Mouse (Mus musculus) heart, embryonic 12.5 days (tissue): ENCODE data around the gene Elmo1. TPM values are rescaled to one million over a fixed set of nuclear protein-coding genes. Genes with fewer than 3 reads are reported as not detected.
A peak's percentile ranks its signal among the peaks of the same experiment; 100 is the strongest.

ENCODE experiments used
- ATAC-seq: fragments of 200-750 bp; cut with Nextera tagmentation; 2 replicates; pipeline ENCODE4 v1.8.0; 2017; ENCODE audit warnings: moderate TSS enrichment, moderate library complexity; ENCODE audit not compliant: insufficient number of reproducible peaks, low FRiP score
- H3K27ac ChIP-seq: fragments of 300-500 bp; sonication (generic); 2 replicates; pipeline ENCODE4 v1.5.1; 2016; ENCODE audit warnings: mild to moderate bottlenecking, moderate library complexity; ENCODE audit not compliant: poor library complexity, severe bottlenecking
- H3K27me3 ChIP-seq: fragments of 300-500 bp; sonication (generic); replicated peaks from 2 replicates; pipeline ENCODE4 v1.6.1; 2016; ENCODE audit warnings: mild to moderate bottlenecking, moderate library complexity
- H3K36me3 ChIP-seq: fragments of 300-500 bp; sonication (generic); 2 replicates; pipeline ENCODE4 v1.6.1; 2016; ENCODE audit warnings: mild to moderate bottlenecking, moderate library complexity
- H3K4me1 ChIP-seq: fragments of 300-500 bp; sonication (generic); replicated peaks from 2 replicates; pipeline ENCODE4 v1.6.1; 2016; ENCODE audit warnings: mild to moderate bottlenecking
- H3K4me2 ChIP-seq: fragments of 300-500 bp; sonication (generic); 2 replicates; pipeline ENCODE4 v1.6.1; 2016; ENCODE audit warnings: mild to moderate bottlenecking, moderate library complexity
- H3K4me3 ChIP-seq: fragments of 300-500 bp; sonication (generic); 2 replicates; pipeline ENCODE4 v1.5.1; 2016; ENCODE audit warnings: mild to moderate bottlenecking
- H3K9ac ChIP-seq: fragments of 300-500 bp; sonication (generic); 2 replicates; pipeline ENCODE4 v1.6.1; 2016; ENCODE audit warnings: mild to moderate bottlenecking, moderate library complexity
- H3K9me3 ChIP-seq: fragments of 300-500 bp; sonication (generic); replicated peaks from 2 replicates; pipeline ENCODE4 v1.6.1; 2016; ENCODE audit warnings: mild to moderate bottlenecking, moderate library complexity
- WGBS: fragments of 180-500 bp; shearing (Covaris S2); methylation state at CpG from one replicate; pipeline ENCODE4 v1.1.7; 2016; 5-methylcytosine and 5-hydroxymethylcytosine counted together
- polyA plus RNA-seq: library from polyadenylated mRNA; unstranded; fragments of >200 nt; fragmentation: Nextera tagmentation; extraction: Ambion mirVana; gene quantifications from 2 replicates; pipeline ENCODE4 v1.2.1, GENCODE M21; 2016

The Elmo1 gene
- polyA plus RNA-seq, 1 experiment from 2014 or later, result 8.8 TPM

DNA sequence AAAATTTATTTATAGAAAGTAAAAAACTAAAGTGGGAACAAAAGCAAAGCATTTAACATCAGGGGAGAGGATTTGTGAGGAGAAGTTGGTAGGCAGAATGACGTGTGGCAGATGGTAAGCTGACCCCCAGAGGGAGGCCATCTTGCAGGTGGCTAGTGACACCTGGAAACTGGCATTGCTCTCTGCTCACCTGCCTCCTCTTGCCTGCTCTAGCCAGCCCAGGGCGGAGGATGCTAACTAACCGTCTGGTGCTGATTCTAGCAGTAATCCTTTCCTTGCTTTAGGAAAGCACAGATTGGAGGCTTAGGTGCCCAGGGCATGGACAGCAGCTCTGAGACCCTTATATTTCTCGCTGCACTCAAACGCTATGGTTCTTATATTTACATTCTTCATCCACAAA lies 29.4 kb upstream of the Elmo1 start:
- H3K9me3 ChIP-seq, result no peaks in the 10 kb centered on the region
- no peaks in the 10 kb centered on the region for H3K36me3 ChIP-seq
- 76% methylated on average over 5 of the region's 5 CpGs for WGBS
- H3K27ac ChIP-seq, result no peak overlapping the region
- H3K4me3 ChIP-seq, result no peak overlapping the region
- H3K9ac ChIP-seq, result no peak overlapping the region
- H3K4me2 ChIP-seq, result no peak overlapping the region
- H3K4me1 ChIP-seq, result no peaks in the 10 kb centered on the region
- no peaks in the 10 kb centered on the region for H3K27me3 ChIP-seq
- ATAC-seq, result no peak

DNA sequence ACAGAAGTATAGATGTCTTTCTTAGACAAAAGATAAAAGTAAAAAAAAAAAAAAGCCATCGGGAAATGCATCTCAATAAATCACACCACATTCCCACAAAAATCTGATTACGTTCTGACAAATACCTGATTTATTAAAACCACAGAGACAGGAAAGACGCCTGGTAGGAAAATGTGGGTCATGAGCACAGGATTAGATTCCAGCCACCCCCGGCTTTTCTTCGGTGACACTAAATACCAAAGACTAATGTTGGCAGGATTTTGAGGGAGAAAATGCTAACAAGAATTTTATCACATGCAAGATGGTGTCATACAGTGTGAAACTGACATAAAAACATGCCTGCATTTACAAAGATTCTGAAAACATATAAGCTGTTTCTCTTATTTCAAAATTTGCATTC lies 27.1 kb upstream of the Elmo1 start:
- H3K4me1 ChIP-seq, result no peaks in the 10 kb centered on the region

GRCm38 (mm10) chr13:20072043-20072442 lies 18.4 kb upstream of the Elmo1 start:
- Histone ChIP-seq H3K4me1 (no peaks in the 10 kb centered on the region), H3K9ac (no peak overlapping the region), H3K4me2 (no peak overlapping the region), H3K9me3 (no peaks in the 10 kb centered on the region), H3K4me3 (no peak overlapping the region), H3K36me3 (no peaks in the 10 kb centered on the region), H3K27ac (no peak overlapping the region), H3K27me3 (no peaks in the 10 kb centered on the region)
- ATAC-seq, result no peak

More for the DNA sequence above, 27.1 kb upstream of the Elmo1 start:
- Histone ChIP-seq H3K9ac (no peak overlapping the region), H3K27me3 (no peaks in the 10 kb centered on the region), H3K27ac (no peak overlapping the region), H3K36me3 (no peaks in the 10 kb centered on the region), H3K9me3 (no peaks in the 10 kb centered on the region), H3K4me3 (no peak overlapping the region), H3K4me2 (no peak overlapping the region)
- ATAC-seq, result no peak
- WGBS, result 73% methylated on average over 5 of the region's 5 CpGs

- Histone ChIP-seq H3K9ac (no peak overlapping the region), H3K4me2 (no peak overlapping the region), H3K27ac (no peak overlapping the region), H3K4me1 (no peaks in the 10 kb centered on the region), H3K9me3 (no peaks in the 10 kb centered on the region), H3K4me3 (no peak overlapping the region), H3K27me3 (no peaks in the 10 kb centered on the region), H3K36me3 (no peaks in the 10 kb centered on the region)
- 63% methylated on average over 5 of the region's 5 CpGs for WGBS
- ATAC-seq, result no peak
Measured at GRCm38 (mm10) chr13:20072994-20073393, 17.4 kb upstream of the Elmo1 start.

DNA sequence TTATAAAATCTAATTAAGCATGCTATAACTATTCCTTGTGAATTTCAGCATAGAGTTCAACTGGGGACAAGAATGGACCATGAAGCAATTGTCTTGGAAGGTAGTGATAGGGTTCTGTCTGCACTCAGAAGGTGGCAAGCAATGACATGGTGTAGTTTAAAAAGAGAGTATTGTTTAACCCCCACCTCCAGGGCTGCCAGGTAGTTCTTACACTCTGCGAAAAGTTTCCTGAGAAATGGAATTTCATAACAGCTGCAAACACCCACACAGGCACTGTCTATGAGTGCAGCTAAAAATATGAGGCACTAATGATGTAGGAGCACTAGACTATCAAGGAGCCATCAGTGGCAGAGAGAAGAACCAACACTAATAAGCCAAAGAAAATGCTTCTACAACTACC lies 13.9 kb upstream of the Elmo1 start:
- ATAC-seq, result no peak

GRCm38 (mm10) chr13:20077237-20077636 lies 13.2 kb upstream of the Elmo1 start:
- H3K27ac ChIP-seq, result no peak overlapping the region
- WGBS, result 75% methylated on average over 3 of the region's 3 CpGs
- H3K4me2 ChIP-seq, result no peak overlapping the region
- no peaks in the 10 kb centered on the region; the same call in 1 of the 2 replicates for H3K9me3 ChIP-seq
- no peaks in the 10 kb centered on the region for H3K27me3 ChIP-seq
- no peak overlapping the region for H3K9ac ChIP-seq
- no peak overlapping the region for H3K4me3 ChIP-seq
- no peaks in the 10 kb centered on the region for H3K4me1 ChIP-seq
- H3K36me3 ChIP-seq, result no peaks in the 10 kb centered on the region
- no peak for ATAC-seq

More for the DNA sequence above, 13.9 kb upstream of the Elmo1 start:
- H3K9ac ChIP-seq, result no peak overlapping the region
- no peaks in the 10 kb centered on the region; the same call in 1 of the 2 replicates for H3K9me3 ChIP-seq
- no peak overlapping the region for H3K4me2 ChIP-seq
- WGBS, result 74% methylated on average over 1 of the region's 1 CpGs
- no peaks in the 10 kb centered on the region for H3K27me3 ChIP-seq
- H3K4me3 ChIP-seq, result no peak overlapping the region
- H3K27ac ChIP-seq, result no peak overlapping the region
- H3K4me1 ChIP-seq, result no peaks in the 10 kb centered on the region
- H3K36me3 ChIP-seq, result no peaks in the 10 kb centered on the region

DNA sequence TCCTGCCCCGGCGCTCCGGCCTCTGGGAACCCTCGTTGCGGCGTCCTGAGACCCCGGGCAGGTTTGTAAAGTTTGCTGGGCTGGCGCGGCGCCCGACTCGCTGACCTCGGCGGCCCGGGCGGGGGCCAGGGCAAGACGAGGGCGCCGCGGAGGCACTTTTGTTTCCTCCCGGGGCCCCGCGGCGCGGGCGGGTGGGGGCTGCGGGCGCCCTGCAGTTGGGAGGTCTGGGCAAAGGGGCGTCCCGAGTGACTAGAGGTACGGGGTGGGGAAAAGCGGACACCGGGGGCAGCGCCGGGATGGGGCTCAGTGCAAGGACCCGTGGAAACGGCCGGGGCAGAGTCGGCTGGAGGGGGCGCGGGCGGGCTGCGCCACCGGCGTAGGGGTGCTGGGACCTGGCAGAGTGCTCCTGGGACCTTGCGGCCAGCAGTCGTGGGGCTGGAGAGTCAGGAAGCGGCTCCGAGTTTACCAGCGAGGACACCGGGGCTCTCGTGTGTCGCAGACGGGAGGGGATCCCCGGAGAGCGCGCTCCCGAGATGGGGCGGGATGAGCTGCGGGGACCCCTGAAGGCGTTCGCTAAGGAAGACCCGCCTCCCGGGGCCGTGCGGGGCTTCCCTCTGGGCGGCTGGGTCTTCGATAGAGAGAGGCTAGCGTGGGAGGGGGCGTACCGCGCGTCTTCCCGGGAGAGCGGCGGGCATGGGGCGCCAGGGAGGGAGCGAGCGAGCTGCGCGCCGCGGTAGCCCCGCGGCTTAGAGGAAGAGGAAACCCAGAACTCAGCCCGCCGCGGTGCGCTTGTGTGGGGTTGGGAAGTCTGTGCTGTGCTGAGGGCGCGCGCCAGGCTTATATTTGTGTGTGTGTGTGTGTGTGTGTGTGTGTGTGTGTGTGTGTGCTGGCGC lies 561 bp downstream of the Elmo1 start:
- WGBS, result under 1% methylated on average over 91 of the region's 93 CpGs
- peak; percentile 70 for ATAC-seq

DNA sequence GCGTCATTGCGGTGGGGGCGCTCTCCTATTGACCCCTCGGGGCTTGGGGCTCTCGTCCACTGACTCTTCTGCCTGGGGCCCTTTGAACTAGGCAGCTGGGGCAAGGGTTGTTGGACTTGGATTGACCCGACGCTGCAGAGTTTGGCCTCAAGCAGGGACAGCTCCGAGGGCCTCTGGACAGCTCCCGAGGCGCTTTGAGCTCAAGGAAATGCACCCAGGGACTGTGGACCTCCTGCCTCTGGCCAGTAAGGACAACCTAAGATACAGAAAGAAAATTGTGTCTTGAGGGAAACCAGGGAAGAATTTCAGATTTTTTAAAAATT lies 1.2 kb downstream of the Elmo1 start:
- 0 out of 2 replicates have a peak overlapping the region, but pooled peaks have one; percentile 61 for H3K27ac ChIP-seq
- peaks cover 12% of the 10 kb centered on the region for H3K4me1 ChIP-seq
- peaks cover 3% of the 10 kb centered on the region; the same call in 1 of the 2 replicates for H3K9me3 ChIP-seq
- peak overlapping the region; percentile 81 for H3K4me3 ChIP-seq
- peak overlapping the region; percentile 74; the same call in 1 of the 2 replicates for H3K9ac ChIP-seq
- H3K4me2 ChIP-seq, result peak overlapping the region; percentile 90
- H3K27me3 ChIP-seq, result 0 out of 2 replicates have a peak, but pooled peaks cover 3% of the 10 kb centered on the region
- WGBS, result 3% methylated on average over 10 of the region's 10 CpGs
- H3K36me3 ChIP-seq, result no peaks in the 10 kb centered on the region
- 0 out of 2 replicates have a peak, but pooled peaks have one; percentile 3 for ATAC-seq

More for the DNA sequence above, 561 bp downstream of the Elmo1 start:
- Histone ChIP-seq H3K4me1 (peaks cover 12% of the 10 kb centered on the region), H3K4me2 (peak overlapping the region; percentile 90), H3K9me3 (peaks cover 3% of the 10 kb centered on the region; the same call in 1 of the 2 replicates), H3K27me3 (0 out of 2 replicates have a peak, but pooled peaks cover 3% of the 10 kb centered on the region), H3K9ac (peak overlapping the region; percentile 74), H3K4me3 (peak overlapping the region; percentile 81), H3K36me3 (no peaks in the 10 kb centered on the region), H3K27ac (peak overlapping the region; percentile 61)

DNA sequence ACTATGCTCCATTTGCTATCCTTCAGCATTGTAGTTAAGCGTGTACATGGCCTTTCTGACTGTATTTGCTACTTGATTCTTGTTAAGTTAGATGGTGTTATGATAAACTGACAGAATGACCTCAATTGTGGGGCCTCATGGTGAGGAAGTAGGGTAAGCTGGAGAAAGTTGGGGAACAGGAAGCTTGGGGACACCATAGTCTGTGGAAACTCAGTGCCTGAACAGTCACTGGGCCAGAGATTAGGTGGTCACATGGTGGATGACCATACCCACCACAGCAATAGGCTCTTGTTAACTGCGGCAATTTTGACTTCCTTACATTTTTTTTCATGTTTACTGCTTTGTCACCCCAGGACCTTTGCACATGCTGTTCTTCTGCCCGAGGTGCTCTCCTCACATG lies 1.9 kb downstream of the Elmo1 start:
- Histone ChIP-seq H3K4me1 (peaks cover 15% of the 10 kb centered on the region), H3K4me3 (no peak overlapping the region), H3K27me3 (0 out of 2 replicates have a peak, but pooled peaks cover 3% of the 10 kb centered on the region), H3K9ac (no peak overlapping the region), H3K27ac (no peak overlapping the region), H3K4me2 (no peak overlapping the region), H3K36me3 (no peaks in the 10 kb centered on the region), H3K9me3 (peaks cover 3% of the 10 kb centered on the region; the same call in 1 of the 2 replicates)
- 81% methylated on average over 3 of the region's 3 CpGs for WGBS
- ATAC-seq, result no peak

GRCm38 (mm10) chr13:20093307-20094045 lies 3.1 kb downstream of the Elmo1 start:
- Histone ChIP-seq H3K27me3 (0 out of 2 replicates have a peak, but pooled peaks cover 3% of the 10 kb centered on the region), H3K9me3 (no peaks in the 10 kb centered on the region), H3K27ac (0 out of 2 replicates have a peak overlapping the region, but pooled peaks have one; percentile 7), H3K4me1 (peaks cover 18% of the 10 kb centered on the region), H3K36me3 (no peaks in the 10 kb centered on the region), H3K4me2 (peak overlapping the region; percentile 14), H3K9ac (no peak overlapping the region), H3K4me3 (no peak overlapping the region)
- ATAC-seq, result 0 out of 2 replicates have a peak, but pooled peaks have one; percentile 14
- WGBS, result 58% methylated on average over 19 of the region's 19 CpGs
